Mouse (Mus musculus): ENCODE data around the gene Ltf. TPM values are rescaled to one million over a fixed set of nuclear protein-coding genes. Genes with fewer than 3 reads are reported as not detected.

Gene Ltf
- total and polyA plus RNA-seq, 2 experiments from 2014 or later, result 0.51 to 0.89 TPM

- no peak for TF ChIP-seq CTCF (IDR thresholded peaks at IDR 0.05; ENCODE audit: low read depth)
- H3K36me3 ChIP-seq (ENCODE audit: insufficient read depth, low read length), result no peaks in the 10 kb centered on the region
- no peaks in the 10 kb centered on the region for H3K4me1 ChIP-seq (ENCODE audit: insufficient read depth, low read length)
- no peaks in the 10 kb centered on the region for H3K9me3 ChIP-seq (ENCODE audit: low read length)
- 80% methylated on average over 2 of the region's 2 CpGs for WGBS
- no peak overlapping the region for H3K27ac ChIP-seq
- no peaks in the 10 kb centered on the region for H3K27me3 ChIP-seq (ENCODE audit: insufficient read depth, low read length)
- ATAC-seq (no peak), DNase-seq (ENCODE audit: low spot score) (no peak)
- H3K9ac ChIP-seq (replicated peaks; ENCODE audit: low read length), result no peak overlapping the region
- no peak overlapping the region for H3K4me2 ChIP-seq (ENCODE audit: low read depth, low read length)
- H3K4me3 ChIP-seq (ENCODE audit: low read length), result no peak overlapping the region
Measured at GRCm38 (mm10) chr9:110999056-110999455, 20.0 kb upstream of the Ltf start.

- H3K27ac ChIP-seq, result no peak overlapping the region
Measured at GRCm38 (mm10) chr9:110999856-111000255, 19.2 kb upstream of the Ltf start.

GRCm38 (mm10) chr9:111001621-111002020, 17.4 kb upstream of the Ltf start:
- no peak overlapping the region for H3K27ac ChIP-seq
- TF ChIP-seq CTCF (IDR thresholded peaks at IDR 0.05; ENCODE audit: low read depth), result no peak
- WGBS, result 71% methylated on average over 12 of the region's 12 CpGs
- no peak overlapping the region for H3K9ac ChIP-seq (replicated peaks; ENCODE audit: low read length)
- H3K36me3 ChIP-seq (ENCODE audit: insufficient read depth, low read length), result no peaks in the 10 kb centered on the region
- no peaks in the 10 kb centered on the region for H3K9me3 ChIP-seq (ENCODE audit: low read length)
- no peak for DNase-seq (ENCODE audit: low spot score)
- H3K27me3 ChIP-seq (ENCODE audit: insufficient read depth, low read length), result no peaks in the 10 kb centered on the region
- H3K4me3 ChIP-seq (ENCODE audit: low read length), result no peak overlapping the region
- H3K4me2 ChIP-seq (ENCODE audit: low read depth, low read length), result no peak overlapping the region
- no peak for ATAC-seq
- H3K4me1 ChIP-seq (ENCODE audit: insufficient read depth, low read length), result no peaks in the 10 kb centered on the region

More at GRCm38 (mm10) chr9:110999856-111000255, 19.2 kb upstream of the Ltf start:
- Histone ChIP-seq H3K27me3 (ENCODE audit: insufficient read depth, low read length) (no peaks in the 10 kb centered on the region), H3K4me2 (ENCODE audit: low read depth, low read length) (no peak overlapping the region), H3K4me3 (ENCODE audit: low read length) (no peak overlapping the region), H3K36me3 (ENCODE audit: insufficient read depth, low read length) (no peaks in the 10 kb centered on the region), H3K9ac (replicated peaks; ENCODE audit: low read length) (no peak overlapping the region), H3K4me1 (ENCODE audit: insufficient read depth, low read length) (no peaks in the 10 kb centered on the region), H3K9me3 (ENCODE audit: low read length) (no peaks in the 10 kb centered on the region)
- no peak for TF ChIP-seq CTCF (IDR thresholded peaks at IDR 0.05; ENCODE audit: low read depth)
- no peak for ATAC-seq
- WGBS, result 74% methylated on average over 10 of the region's 10 CpGs
- no peak for DNase-seq (ENCODE audit: low spot score)

- Histone ChIP-seq H3K4me1 (ENCODE audit: insufficient read depth, low read length) (no peaks in the 10 kb centered on the region), H3K9me3 (ENCODE audit: low read length) (no peaks in the 10 kb centered on the region), H3K4me2 (ENCODE audit: low read depth, low read length) (no peak overlapping the region), H3K27ac (no peak overlapping the region), H3K9ac (replicated peaks; ENCODE audit: low read length) (no peak overlapping the region), H3K4me3 (ENCODE audit: low read length) (no peak overlapping the region), H3K36me3 (ENCODE audit: insufficient read depth, low read length) (no peaks in the 10 kb centered on the region), H3K27me3 (ENCODE audit: insufficient read depth, low read length) (no peaks in the 10 kb centered on the region)
- ATAC-seq (no peak), DNase-seq (ENCODE audit: low spot score) (no peak)
- no peak for TF ChIP-seq CTCF (IDR thresholded peaks at IDR 0.05; ENCODE audit: low read depth)
- 91% methylated on average over 9 of the region's 9 CpGs for WGBS
Measured at GRCm38 (mm10) chr9:111003279-111003678, 15.8 kb upstream of the Ltf start.

DNA sequence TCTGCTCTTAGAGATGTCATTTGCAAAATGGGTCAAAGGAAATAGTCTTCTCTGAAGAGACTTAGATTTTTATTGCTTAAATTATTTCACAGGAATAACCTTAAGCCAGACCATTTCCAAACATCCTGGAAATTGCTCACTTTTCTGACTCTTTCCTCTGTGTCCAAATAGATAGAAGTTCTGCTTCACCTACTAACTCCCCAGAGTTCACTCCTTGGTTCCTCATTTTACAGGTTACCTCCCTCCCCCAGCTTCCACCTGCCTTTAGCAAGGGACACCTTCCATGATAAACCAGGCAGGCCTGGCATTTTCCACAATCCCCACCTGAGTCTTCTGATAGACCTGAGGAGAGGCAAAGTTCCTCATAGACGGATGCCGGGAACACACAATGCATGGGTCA, 12.5 kb upstream of the Ltf start:
- H3K4me3 ChIP-seq (ENCODE audit: low read length), result no peak overlapping the region
- no peak for ATAC-seq
- H3K4me2 ChIP-seq (ENCODE audit: low read depth, low read length), result no peak overlapping the region
- H3K36me3 ChIP-seq (ENCODE audit: insufficient read depth, low read length), result no peaks in the 10 kb centered on the region
- H3K4me1 ChIP-seq (ENCODE audit: insufficient read depth, low read length), result no peaks in the 10 kb centered on the region
- no peaks in the 10 kb centered on the region for H3K27me3 ChIP-seq (ENCODE audit: insufficient read depth, low read length)
- TF ChIP-seq CTCF (IDR thresholded peaks at IDR 0.05; ENCODE audit: low read depth), result no peak
- no peaks in the 10 kb centered on the region for H3K9me3 ChIP-seq (ENCODE audit: low read length)
- 93% methylated on average over 2 of the region's 2 CpGs for WGBS
- H3K9ac ChIP-seq (replicated peaks; ENCODE audit: low read length), result no peak overlapping the region
- H3K27ac ChIP-seq, result no peak overlapping the region
- no peak for DNase-seq (ENCODE audit: low spot score)

- TF ChIP-seq CTCF (IDR thresholded peaks at IDR 0.05; ENCODE audit: low read depth), result no peak
- H3K4me3 ChIP-seq (ENCODE audit: low read length), result no peak overlapping the region
- ATAC-seq, result no peak
Measured at GRCm38 (mm10) chr9:111009763-111010162, 9.3 kb upstream of the Ltf start.

GRCm38 (mm10) chr9:111011550-111011949, 7.5 kb upstream of the Ltf start:
- TF ChIP-seq CTCF (IDR thresholded peaks at IDR 0.05; ENCODE audit: low read depth), result no peak
- H3K4me3 ChIP-seq (ENCODE audit: low read length), result no peak overlapping the region
- 77% methylated on average over 9 of the region's 9 CpGs for WGBS
- DNase-seq (ENCODE audit: low spot score) (no peak), ATAC-seq (no peak)
- H3K9ac ChIP-seq (replicated peaks; ENCODE audit: low read length), result no peak overlapping the region
- no peaks in the 10 kb centered on the region for H3K4me1 ChIP-seq (ENCODE audit: insufficient read depth, low read length)
- H3K36me3 ChIP-seq (ENCODE audit: insufficient read depth, low read length), result no peaks in the 10 kb centered on the region
- H3K27me3 ChIP-seq (ENCODE audit: insufficient read depth, low read length), result no peaks in the 10 kb centered on the region
- H3K9me3 ChIP-seq (ENCODE audit: low read length), result no peaks in the 10 kb centered on the region
- H3K4me2 ChIP-seq (ENCODE audit: low read depth, low read length), result no peak overlapping the region
- no peak overlapping the region for H3K27ac ChIP-seq

More at GRCm38 (mm10) chr9:111009763-111010162, 9.3 kb upstream of the Ltf start:
- no peaks in the 10 kb centered on the region for H3K4me1 ChIP-seq (ENCODE audit: insufficient read depth, low read length)
- H3K9me3 ChIP-seq (ENCODE audit: low read length), result no peaks in the 10 kb centered on the region
- no peak overlapping the region for H3K4me2 ChIP-seq (ENCODE audit: low read depth, low read length)
- DNase-seq (ENCODE audit: low spot score), result no peak
- H3K36me3 ChIP-seq (ENCODE audit: insufficient read depth, low read length), result no peaks in the 10 kb centered on the region
- no peak overlapping the region for H3K27ac ChIP-seq
- H3K9ac ChIP-seq (replicated peaks; ENCODE audit: low read length), result no peak overlapping the region
- H3K27me3 ChIP-seq (ENCODE audit: insufficient read depth, low read length), result no peaks in the 10 kb centered on the region
- 72% methylated on average over 3 of the region's 3 CpGs for WGBS

Data from hindbrain, postnatal 0 days (tissue).